Mouse (Mus musculus) ES-Bruce4 (cell line): ENCODE measurements around the gene Arhgap31.

Experiments used
- CTCF ChIP-seq: IDR thresholded peaks from one replicate; pipeline ENCODE4 v1.8.1; 2011; ENCODE audit warnings: low read depth, low read length
- POLR2A ChIP-seq: IDR thresholded peaks from one replicate; pipeline ENCODE4 v1.8.1; 2011; ENCODE audit warnings: low read length; ENCODE audit not compliant: insufficient read depth

GRCm38 (mm10) chr16:38683094-38683493, 30.0 kb downstream of the Arhgap31 start:
- TF ChIP-seq CTCF, result no peak
- no peak for TF ChIP-seq POLR2A
